Mouse (Mus musculus) spleen, adult 2 months (tissue): ENCODE results near the gene Hist1h2bf. TPM values are rescaled to one million over a fixed set of nuclear protein-coding genes. Genes with fewer than 3 reads are reported as not detected.
"Not testable (repeated sequence)": the region's sequence is repeated elsewhere in the genome, so short reads cannot be mapped to it uniquely, and the experiment has no call there.

Source experiments
- DNase-seq, 2 experiments: peaks; one replicate each; pipeline versions ENCODE4 v3.0.0 to v3.0.0-alpha.2; 2012 to 2021; ENCODE audit warnings: low spot score in 2 of 2, low read depth in 1 of 2
- H3K27ac ChIP-seq: fragments of 200-500 bp; 2 replicates; pipeline ENCODE4 v1.5.1; 2012; ENCODE audit warnings: low read length, inconsistent platforms; ENCODE audit not compliant: insufficient read depth
- H3K27me3 ChIP-seq: fragments of 200-500 bp; 2 replicates; pipeline ENCODE4 v1.6.1; 2012; ENCODE audit warnings: mild to moderate bottlenecking, moderate library complexity, low read length, inconsistent platforms; ENCODE audit not compliant: control insufficient read depth, insufficient read depth
- H3K36me3 ChIP-seq: fragments of 200-500 bp; 2 replicates; pipeline ENCODE4 v1.6.1; 2012; ENCODE audit warnings: mild to moderate bottlenecking, low read length, inconsistent platforms; ENCODE audit not compliant: control insufficient read depth, insufficient read depth
- H3K4me1 ChIP-seq: fragments of 200-500 bp; 2 replicates; pipeline ENCODE4 v1.6.1; 2011; ENCODE audit warnings: inconsistent platforms; ENCODE audit not compliant: control insufficient read depth, insufficient read depth, insufficient read length
- H3K4me3 ChIP-seq: fragments of 200-500 bp; 2 replicates; pipeline ENCODE4 v1.5.1; 2011; ENCODE audit warnings: mild to moderate bottlenecking, inconsistent platforms; ENCODE audit not compliant: insufficient read depth, insufficient read length; ENCODE audit errors: extremely low read depth
- CTCF ChIP-seq: fragments of 200-500 bp; IDR thresholded peaks from 2 replicates; pipeline ENCODE4 v1.5.1; 2011; ENCODE audit warnings: mild to moderate bottlenecking, inconsistent platforms; ENCODE audit not compliant: insufficient read depth, insufficient read length, insufficient replicate concordance; ENCODE audit errors: extremely low read depth
- POLR2A ChIP-seq: fragments of 200-500 bp; IDR thresholded peaks from 2 replicates; pipeline ENCODE4 v1.6.1; 2011; ENCODE audit warnings: low read depth, low read length, inconsistent platforms
- WGBS: fragments of 180-500 bp; shearing (Covaris S2); methylation state at CpG from one replicate; pipeline ENCODE4 v1.1.7; 2018; 5-methylcytosine and 5-hydroxymethylcytosine counted together
- polyA plus RNA-seq: library from polyadenylated mRNA; depleted of rRNA; stranded (reverse); fragments of >200 nt; gene quantifications from 2 replicates; pipeline ENCODE4 v1.2.3, GENCODE M21; 2012

Gene Hist1h2bf
- polyA plus RNA-seq, 1 experiment: 28.3 TPM

- H3K36me3 ChIP-seq: no peaks in the 10 kb centered on the region
- H3K4me3 ChIP-seq: no peak within 1 kb of the TSS
- H3K27me3 ChIP-seq: no peaks in the 10 kb centered on the region
- no peak within 1 kb of the TSS for H3K27ac ChIP-seq
- peaks cover 4% of the 10 kb centered on the region for H3K4me1 ChIP-seq
- no peak for DNase-seq
- TF ChIP-seq CTCF (no peak), POLR2A (no peak)
Measured at GRCm38 (mm10) chr13:23552962-23553361, 21.0 kb downstream of the Hist1h2bf start, which contains the start of gene Hist1h1d. Hist1h1d (plus strand) TSS chr13:23553262.

- H3K27me3 ChIP-seq: no peaks in the 10 kb centered on the region
- DNase-seq: no peak
- no peaks in the 10 kb centered on the region for H3K36me3 ChIP-seq
- no peak for TF ChIP-seq CTCF
- TF ChIP-seq POLR2A: no peak
- H3K4me3 ChIP-seq: no peak overlapping the region
- peak overlapping the region; percentile 84; the same call in 1 of the 2 replicates for H3K27ac ChIP-seq
- peaks cover 4% of the 10 kb centered on the region for H3K4me1 ChIP-seq
- 45% methylated on average over 8 of the region's 8 CpGs for WGBS
Measured at GRCm38 (mm10) chr13:23551931-23552914, 21.8 kb downstream of the Hist1h2bf start.

GRCm38 (mm10) chr13:23551146-23551834 is 22.7 kb downstream of the Hist1h2bf start, which contains the start of gene Hist1h4f:
Hist1h4f (minus strand) TSS chr13:23551648.
- not testable (repeated sequence) for H3K36me3 ChIP-seq, H3K4me1 ChIP-seq, H3K27me3 ChIP-seq
- H3K27ac ChIP-seq: peak within 1 kb of the TSS; percentile 84
- DNase-seq: peak; percentile 61 to 74
- TF ChIP-seq POLR2A: peak; percentile 54
- 0 out of 2 replicates have a peak, but pooled peaks have one; percentile 5 for TF ChIP-seq CTCF
- under 1% methylated on average over 47 of the region's 47 CpGs for WGBS
- peak within 1 kb of the TSS; percentile 49 for H3K4me3 ChIP-seq

- Histone ChIP-seq H3K36me3 (no peaks in the 10 kb centered on the region), H3K4me1 (peaks cover 4% of the 10 kb centered on the region), H3K27me3 (no peaks in the 10 kb centered on the region), H3K4me3 (peak overlapping the region; percentile 49; the same call in 1 of the 2 replicates), H3K27ac (peak overlapping the region; percentile 22; the same call in 1 of the 2 replicates)
- WGBS: 9% methylated on average over 3 of the region's 3 CpGs
- no peak for DNase-seq
- no peak for TF ChIP-seq CTCF
- no peak for TF ChIP-seq POLR2A
Measured at GRCm38 (mm10) chr13:23550761-23551145, 23.2 kb downstream of the Hist1h2bf start.

GRCm38 (mm10) chr13:23546694-23547093 is 27.3 kb downstream of the Hist1h2bf start:
- DNase-seq: no peak
- TF ChIP-seq CTCF (no peak), POLR2A (no peak)
- Histone ChIP-seq H3K4me1 (peaks cover 4% of the 10 kb centered on the region), H3K4me3 (no peak overlapping the region), H3K36me3 (no peaks in the 10 kb centered on the region), H3K27ac (no peak overlapping the region), H3K27me3 (no peaks in the 10 kb centered on the region)
- WGBS: 89% methylated on average over 5 of the region's 5 CpGs

- Histone ChIP-seq H3K27ac (peak overlapping the region; percentile 88), H3K4me3 (peak overlapping the region; percentile 52)
- H3K27me3 ChIP-seq, H3K4me1 ChIP-seq, DNase-seq, H3K36me3 ChIP-seq: not testable (repeated sequence)
- 0% methylated on average over 12 of the region's 14 CpGs for WGBS
Measured at GRCm38 (mm10) chr13:23544787-23545120, 29.2 kb downstream of the Hist1h2bf start.
